In the genomic region with DNA sequence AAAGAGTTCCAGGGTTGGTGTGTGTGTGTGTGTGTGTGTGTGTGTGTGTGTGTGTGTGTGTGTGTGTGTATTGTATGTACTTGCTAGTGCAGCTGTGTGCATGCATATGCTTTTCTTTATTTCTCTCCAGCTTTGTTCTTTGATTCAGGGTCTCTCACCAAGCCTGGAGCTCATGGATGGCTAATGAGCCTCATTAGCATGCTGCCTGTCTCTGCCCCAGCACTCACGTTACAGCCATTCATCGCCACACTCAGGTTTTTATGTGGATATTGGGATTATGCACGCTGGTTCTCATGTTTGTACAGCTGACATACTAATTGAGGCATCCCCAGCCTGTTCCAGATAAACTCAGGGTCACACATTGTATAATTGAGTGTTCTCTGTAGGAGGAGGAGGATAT, we compare ENCODE assay signal across 19 mouse cellular contexts.
"Had no signal": no experiment of that assay in that cellular context is flagged by ENCODE, and none has a peak within 500 bp of the region (broad histone marks: within the 10 kb centered on the region; RNA-seq: fewer than 3 reads in every experiment).

No protein-coding gene starts in this region.

- H3K9ac ChIP-seq: limb, embryonic 12.5 days; limb, embryonic 15.5 days; liver, embryonic 14.5 days; liver, postnatal 0 days; lung, embryonic 14.5 days; neural tube, embryonic 12.5 days; neural tube, embryonic 15.5 days had no signal

- H3K4me1 ChIP-seq: limb, embryonic 12.5 days; limb, embryonic 15.5 days; neural tube, embryonic 12.5 days; neural tube, embryonic 15.5 days had no signal

- H3K4me2 ChIP-seq: limb, embryonic 12.5 days; limb, embryonic 15.5 days; liver, embryonic 11.5 days; lung, embryonic 14.5 days; neural tube, embryonic 12.5 days; neural tube, embryonic 15.5 days had no signal

- H3K27me3 ChIP-seq: limb, embryonic 12.5 days; limb, embryonic 15.5 days; neural tube, embryonic 12.5 days; neural tube, embryonic 15.5 days had no signal

- H3K27ac ChIP-seq: limb, embryonic 12.5 days; limb, embryonic 15.5 days; liver, embryonic 14.5 days; macrophage; neural tube, embryonic 12.5 days; neural tube, embryonic 15.5 days had no signal

- H3K9me3 ChIP-seq: limb, embryonic 12.5 days; limb, embryonic 15.5 days; neural tube, embryonic 12.5 days; neural tube, embryonic 15.5 days had no signal

- DNase-seq: kidney, adult 18-20 months; kidney, adult 9 months; kidney, postnatal 14 days; kidney, postnatal 4 days; left cerebral cortex, postnatal 4 days; liver, postnatal 0 days; lung, embryonic 14.5 days; right cerebral cortex, adult 18-20 months; right cerebral cortex, postnatal 14 days; right cerebral cortex, postnatal 4 days; thymus, postnatal 36 days had no signal

- H3K4me3 ChIP-seq: limb, embryonic 12.5 days; limb, embryonic 15.5 days; neural tube, embryonic 12.5 days; neural tube, embryonic 15.5 days had no signal

- H3K36me3 ChIP-seq: limb, embryonic 12.5 days; limb, embryonic 15.5 days; neural tube, embryonic 12.5 days; neural tube, embryonic 15.5 days had no signal

- ATAC-seq: liver, postnatal 0 days; lung, postnatal 0 days had no signal
